Mouse (Mus musculus) bone marrow macrophage, adult 2 months (primary cell): ENCODE results near the gene Txn2.

Experiments
- CTCF ChIP-seq: IDR thresholded peaks from 2 replicates; pipeline ENCODE4 v1.5.1; 2012; ENCODE audit warnings: low read depth, mild to moderate bottlenecking, low read length, moderate library complexity
- POLR2A ChIP-seq: IDR thresholded peaks from 2 replicates; pipeline ENCODE4 v1.6.1; 2012; ENCODE audit warnings: mild to moderate bottlenecking, low read depth, low read length, borderline replicate concordance

GRCm38 (mm10) chr15:77970470-77971292, 41.9 kb upstream of the Txn2 start, which contains the start of gene Eif3d:
- TF ChIP-seq CTCF (no peak), POLR2A (no peak)
